Mouse (Mus musculus): ENCODE measurements around the gene Itpka.

DNA sequence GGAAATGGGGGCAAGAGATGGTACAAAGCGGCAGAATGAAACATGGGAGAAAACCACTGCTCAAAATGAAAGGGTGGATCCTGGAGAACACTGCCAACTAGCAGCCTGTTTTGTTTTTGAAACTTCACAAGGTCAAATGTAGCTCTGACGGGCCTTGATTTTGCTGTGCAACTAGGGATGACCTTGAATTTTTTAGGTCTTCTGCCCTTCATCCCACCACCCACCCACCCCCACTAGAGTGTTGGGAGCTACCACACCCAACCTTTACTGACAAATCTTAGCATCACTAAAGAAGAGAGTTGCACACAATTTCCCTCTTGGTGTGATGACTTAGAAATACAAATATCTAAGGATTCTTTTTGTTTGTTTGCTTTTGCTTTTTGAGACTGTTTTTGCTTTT is 47.9 kb downstream of the Itpka start:
- TF ChIP-seq POLR2A (IDR thresholded peaks at IDR 0.05; ENCODE audit: insufficient read length, low read depth) (no peak), POLR2AphosphoS2 (IDR thresholded peaks at IDR 0.05; ENCODE audit: insufficient read length, low read depth) (no peak), TCF12 (IDR thresholded peaks at IDR 0.05; ENCODE audit: insufficient read depth, poor library complexity, severe bottlenecking) (no peak), CEBPB (IDR thresholded peaks at IDR 0.05; ENCODE audit: insufficient read depth, poor library complexity, severe bottlenecking) (no peak)
